Comparison of ENCODE assay signal across 15 mouse cellular contexts in genomic region chr6:36926455-36926854, GRCm38 (mm10).
DNase-seq lines count a peak whose midpoint lies in the region; ATAC-seq lines count a peak whose summit lies in the region.
"Had no signal": no experiment of that assay in that cellular context is flagged by ENCODE, and none has a peak within 500 bp of the region (broad histone marks: within the 10 kb centered on the region; RNA-seq: fewer than 3 reads in every experiment).

No protein-coding gene starts in this region.

- no peak overlapping the region for H3K4me2 ChIP-seq in hindbrain, embryonic 14.5 days (replicated peaks)
- no peak overlapping the region for H3K4me2 ChIP-seq in hindbrain, embryonic 16.5 days (ENCODE audit: low read length)
- H3K4me2 ChIP-seq in heart, embryonic 11.5 days = no peak overlapping the region
- H3K4me2 ChIP-seq: embryonic facial prominence, embryonic 13.5 days; lung, embryonic 14.5 days had no signal

- H3K9me3 ChIP-seq in hindbrain, embryonic 14.5 days (ENCODE audit: control insufficient read depth, low read length) = no peaks in the 10 kb centered on the region
- no peaks in the 10 kb centered on the region for H3K9me3 ChIP-seq in hindbrain, embryonic 10.5 days
- no peaks in the 10 kb centered on the region for H3K9me3 ChIP-seq in hindbrain, embryonic 16.5 days (ENCODE audit: control insufficient read depth, low read length)
- no peaks in the 10 kb centered on the region for H3K9me3 ChIP-seq in heart, embryonic 11.5 days (replicated peaks; ENCODE audit: control insufficient read depth, low read length)
- H3K9me3 ChIP-seq: embryonic facial prominence, embryonic 13.5 days; G1E had no signal

- H3K27me3 ChIP-seq in hindbrain, embryonic 14.5 days (ENCODE audit: control insufficient read depth, insufficient read depth, low read length) = no peaks in the 10 kb centered on the region
- H3K27me3 ChIP-seq in hindbrain, embryonic 10.5 days (ENCODE audit: insufficient read depth, poor library complexity, severe bottlenecking) = no peaks in the 10 kb centered on the region
- no peaks in the 10 kb centered on the region for H3K27me3 ChIP-seq in hindbrain, embryonic 16.5 days (replicated peaks; ENCODE audit: control insufficient read depth, insufficient read depth, low read length)
- no peaks in the 10 kb centered on the region for H3K27me3 ChIP-seq in heart, embryonic 11.5 days (ENCODE audit: control insufficient read depth, insufficient read depth, low read length)
- H3K27me3 ChIP-seq: embryonic facial prominence, embryonic 13.5 days had no signal

- 53% methylated on average over 4 of the region's 4 CpGs for WGBS in hindbrain, embryonic 14.5 days
- 84% methylated on average over 4 of the region's 4 CpGs for WGBS in hindbrain, embryonic 10.5 days
- 55% methylated on average over 4 of the region's 4 CpGs for WGBS in hindbrain, embryonic 16.5 days
- 72% methylated on average over 4 of the region's 4 CpGs for WGBS in heart, embryonic 11.5 days (ENCODE audit: insufficient replicate concordance)

- H3K27ac ChIP-seq in hindbrain, embryonic 14.5 days = no peak overlapping the region
- no peak overlapping the region for H3K27ac ChIP-seq in hindbrain, embryonic 10.5 days
- H3K27ac ChIP-seq in hindbrain, embryonic 16.5 days (ENCODE audit: low read depth, low read length) = no peak overlapping the region
- H3K27ac ChIP-seq in heart, embryonic 11.5 days (ENCODE audit: low read depth, low read length) = no peak overlapping the region
- H3K27ac ChIP-seq: embryonic facial prominence, embryonic 13.5 days had no signal

- ATAC-seq in hindbrain, embryonic 14.5 days (ENCODE audit: low FRiP score) = peak; percentile 55; the same call in 1 of the 2 replicates
- peak; percentile 81 for ATAC-seq in hindbrain, embryonic 16.5 days
- ATAC-seq in heart, embryonic 11.5 days (replicated peaks; ENCODE audit: insufficient number of reproducible peaks, low FRiP score, low TSS enrichment) = no peak
- no peak for ATAC-seq in monocyte, adult 5-6 weeks (replicated peaks; ENCODE audit: insufficient number of reproducible peaks, low FRiP score, low TSS enrichment, poor library complexity, severe bottlenecking)

- H3K36me3 ChIP-seq in hindbrain, embryonic 14.5 days (replicated peaks; ENCODE audit: control insufficient read depth, insufficient read depth) = no peaks in the 10 kb centered on the region
- H3K36me3 ChIP-seq in hindbrain, embryonic 10.5 days = no peaks in the 10 kb centered on the region
- no peaks in the 10 kb centered on the region for H3K36me3 ChIP-seq in hindbrain, embryonic 16.5 days (ENCODE audit: control insufficient read depth, insufficient read depth, low read length)
- H3K36me3 ChIP-seq in heart, embryonic 11.5 days (ENCODE audit: control insufficient read depth, insufficient read depth, low read length) = no peaks in the 10 kb centered on the region
- H3K36me3 ChIP-seq: embryonic facial prominence, embryonic 13.5 days; G1E had no signal

- DNase-seq in hindbrain, embryonic 14.5 days (ENCODE audit: low spot score) = peak; percentile 42
- DNase-seq in hindbrain, embryonic 10.5 days (ENCODE audit: low spot score) = no peak
- peak; percentile 31 for DNase-seq in retina, postnatal 1 day
- DNase-seq in retina, embryonic 14.5 days (ENCODE audit: low spot score) = no peak
- peak; percentile 45 for DNase-seq in cerebellum, adult 8-10 months
- DNase-seq: adrenal gland, adult 8-10 months; kidney, adult 11 months; lung, embryonic 14.5 days; right cerebral cortex, postnatal 14 days; thymus, postnatal 14 days had no signal

- no peaks in the 10 kb centered on the region for H3K4me1 ChIP-seq in hindbrain, embryonic 14.5 days (replicated peaks; ENCODE audit: control insufficient read depth, insufficient read depth, low read length)
- peaks cover 12% of the 10 kb centered on the region for H3K4me1 ChIP-seq in hindbrain, embryonic 10.5 days (replicated peaks)
- no peaks in the 10 kb centered on the region for H3K4me1 ChIP-seq in hindbrain, embryonic 16.5 days (ENCODE audit: control insufficient read depth, insufficient read depth, low read depth, low read length)
- no peaks in the 10 kb centered on the region for H3K4me1 ChIP-seq in heart, embryonic 11.5 days (ENCODE audit: control insufficient read depth, insufficient read depth, low read length)

- H3K9ac ChIP-seq in hindbrain, embryonic 14.5 days = no peak overlapping the region
- H3K9ac ChIP-seq in hindbrain, embryonic 16.5 days (ENCODE audit: low read depth, low read length) = no peak overlapping the region
- H3K9ac ChIP-seq in heart, embryonic 11.5 days (ENCODE audit: low read depth, low read length) = no peak overlapping the region
- H3K9ac ChIP-seq: embryonic facial prominence, embryonic 13.5 days; lung, embryonic 14.5 days had no signal

- H3K4me3 ChIP-seq in hindbrain, embryonic 14.5 days (replicated peaks; ENCODE audit: low read length) = no peak overlapping the region
- no peak overlapping the region for H3K4me3 ChIP-seq in hindbrain, embryonic 10.5 days
- H3K4me3 ChIP-seq in hindbrain, embryonic 16.5 days (ENCODE audit: low read length) = no peak overlapping the region
- no peak overlapping the region for H3K4me3 ChIP-seq in heart, embryonic 11.5 days (ENCODE audit: low read depth, low read length)
- H3K4me3 ChIP-seq: embryonic facial prominence, embryonic 13.5 days had no signal

Comparison
In these comparisons a context has a peak if more than half of its experiments do, and no peak if none do; other contexts are left out.
1. DNase-seq: peak in hindbrain, embryonic 14.5 days (single experiment), retina, postnatal 1 day (single experiment) and cerebellum, adult 8-10 months (single experiment); none in hindbrain, embryonic 10.5 days (single experiment) and retina, embryonic 14.5 days (single experiment).
2. ATAC-seq: peak in hindbrain, embryonic 14.5 days (single experiment) and hindbrain, embryonic 16.5 days (single experiment); none in heart, embryonic 11.5 days (single experiment) and monocyte, adult 5-6 weeks (single experiment).